Mouse (Mus musculus) midbrain, embryonic 15.5 days (tissue): ENCODE results near the gene Cnnm1. TPM values are rescaled to one million over a fixed set of nuclear protein-coding genes. Genes with fewer than 3 reads are reported as not detected.
"Not testable (repeated sequence)": the region's sequence is repeated elsewhere in the genome, so short reads cannot be mapped to it uniquely, and the experiment has no call there.

Experiments
- ATAC-seq: fragments of 200-750 bp; cut with Nextera tagmentation; replicated peaks from 2 replicates; pipeline ENCODE4 v1.8.0; 2017; ENCODE audit warnings: moderate TSS enrichment
- H3K27ac ChIP-seq: fragments of 300-500 bp; sonication (generic); 2 replicates; pipeline ENCODE4 v1.5.1; 2015; ENCODE audit warnings: mild to moderate bottlenecking, inconsistent platforms
- H3K27me3 ChIP-seq: fragments of 300-500 bp; sonication (generic); replicated peaks from 2 replicates; pipeline ENCODE4 v1.6.1; 2015; ENCODE audit warnings: inconsistent platforms
- H3K36me3 ChIP-seq: fragments of 300-500 bp; sonication (generic); replicated peaks from 2 replicates; pipeline ENCODE4 v1.6.1; 2015; ENCODE audit warnings: inconsistent platforms
- H3K4me1 ChIP-seq: fragments of 300-500 bp; sonication (generic); 2 replicates; pipeline ENCODE4 v1.6.1; 2015; ENCODE audit warnings: inconsistent platforms
- H3K4me2 ChIP-seq: fragments of 300-500 bp; sonication (generic); 2 replicates; pipeline ENCODE4 v1.6.1; 2015; ENCODE audit warnings: inconsistent platforms, mild to moderate bottlenecking, moderate library complexity
- H3K4me3 ChIP-seq: fragments of 300-500 bp; sonication (generic); 2 replicates; pipeline ENCODE4 v1.5.1; 2015; ENCODE audit warnings: mild to moderate bottlenecking, inconsistent platforms
- H3K9ac ChIP-seq: fragments of 300-500 bp; sonication (generic); 2 replicates; pipeline ENCODE4 v1.6.1; 2015; ENCODE audit warnings: mild to moderate bottlenecking, inconsistent platforms
- H3K9me3 ChIP-seq: fragments of 300-500 bp; sonication (generic); 2 replicates; pipeline ENCODE4 v1.6.1; 2016; ENCODE audit warnings: inconsistent platforms
- WGBS: fragments of 180-500 bp; shearing (Covaris S2); methylation state at CpG from one replicate; pipeline ENCODE4 v1.1.7; 2015; ENCODE audit warnings: mixed read lengths; 5-methylcytosine and 5-hydroxymethylcytosine counted together
- polyA plus RNA-seq: library from polyadenylated mRNA; unstranded; fragments of >200 nt; fragmentation: Nextera tagmentation; extraction: Ambion mirVana; gene quantifications from 2 replicates; pipeline ENCODE4 v1.2.1, GENCODE M21; 2015

The Cnnm1 gene
- polyA plus RNA-seq, 1 experiment from 2014 or later, result 3.3 TPM

- no peak overlapping the region for H3K9ac ChIP-seq
- no peak overlapping the region for H3K4me3 ChIP-seq
- 60% methylated on average over 7 of the region's 7 CpGs for WGBS
- H3K27ac ChIP-seq, result no peak overlapping the region
- ATAC-seq, result no peak
- H3K27me3 ChIP-seq, result no peaks in the 10 kb centered on the region
- H3K4me1 ChIP-seq, result no peaks in the 10 kb centered on the region
- no peaks in the 10 kb centered on the region for H3K9me3 ChIP-seq
- H3K36me3 ChIP-seq, result no peaks in the 10 kb centered on the region
- no peak overlapping the region for H3K4me2 ChIP-seq
Observed at GRCm38 (mm10) chr19:43469333-43469732, 29.1 kb downstream of the Cnnm1 start.

DNA sequence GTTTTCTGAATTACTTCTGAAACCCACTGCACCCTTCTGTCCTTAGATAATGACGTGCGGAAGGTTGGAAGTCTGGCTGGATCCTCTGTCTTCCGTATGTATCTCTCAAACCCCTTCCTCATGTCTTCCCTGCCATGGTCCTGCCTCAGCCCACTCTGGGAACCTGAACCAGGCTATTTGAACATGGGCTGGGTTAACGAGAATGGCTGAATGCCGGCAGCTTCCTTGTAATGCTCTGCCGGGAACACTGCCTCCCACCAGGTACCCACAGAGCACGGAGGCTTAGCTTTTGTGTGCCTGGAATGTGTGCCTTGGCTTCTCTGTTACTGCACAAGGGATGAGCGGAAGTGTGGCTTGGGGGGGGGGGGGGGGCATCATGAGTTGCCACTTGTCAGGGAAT lies 32.1 kb downstream of the Cnnm1 start:
- Histone ChIP-seq H3K27ac (no peak overlapping the region), H3K27me3 (no peaks in the 10 kb centered on the region), H3K9me3 (no peaks in the 10 kb centered on the region), H3K36me3 (no peaks in the 10 kb centered on the region), H3K4me2 (no peak overlapping the region), H3K4me1 (no peaks in the 10 kb centered on the region), H3K9ac (no peak overlapping the region), H3K4me3 (no peak overlapping the region)
- WGBS, result 66% methylated on average over 8 of the region's 8 CpGs
- no peak for ATAC-seq

DNA sequence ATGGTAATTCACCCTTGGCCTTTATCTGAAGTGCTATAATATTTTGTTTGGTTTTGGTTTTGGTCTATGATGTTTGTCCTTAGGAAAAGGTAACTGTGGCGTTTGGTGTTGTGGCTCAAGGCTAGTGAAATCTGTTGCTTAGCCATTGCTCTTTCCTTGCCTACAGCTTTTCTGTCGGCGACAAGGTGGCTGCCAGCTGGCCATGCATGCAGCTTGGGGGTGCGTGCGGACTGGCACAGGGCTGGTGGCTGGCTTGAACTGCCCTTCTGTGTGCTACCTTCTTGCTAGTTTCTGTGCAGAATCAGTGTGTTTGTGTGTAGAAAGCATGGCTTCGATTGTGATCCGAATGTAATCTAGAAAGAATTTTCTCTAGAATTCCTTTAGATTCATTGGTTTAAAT lies 32.5 kb downstream of the Cnnm1 start:
- Histone ChIP-seq H3K27ac (no peak overlapping the region), H3K9ac (no peak overlapping the region), H3K27me3 (no peaks in the 10 kb centered on the region), H3K9me3 (no peaks in the 10 kb centered on the region), H3K4me1 (no peaks in the 10 kb centered on the region), H3K4me3 (no peak overlapping the region), H3K36me3 (no peaks in the 10 kb centered on the region), H3K4me2 (no peak overlapping the region)
- ATAC-seq, result no peak
- WGBS, result 86% methylated on average over 7 of the region's 7 CpGs

DNA sequence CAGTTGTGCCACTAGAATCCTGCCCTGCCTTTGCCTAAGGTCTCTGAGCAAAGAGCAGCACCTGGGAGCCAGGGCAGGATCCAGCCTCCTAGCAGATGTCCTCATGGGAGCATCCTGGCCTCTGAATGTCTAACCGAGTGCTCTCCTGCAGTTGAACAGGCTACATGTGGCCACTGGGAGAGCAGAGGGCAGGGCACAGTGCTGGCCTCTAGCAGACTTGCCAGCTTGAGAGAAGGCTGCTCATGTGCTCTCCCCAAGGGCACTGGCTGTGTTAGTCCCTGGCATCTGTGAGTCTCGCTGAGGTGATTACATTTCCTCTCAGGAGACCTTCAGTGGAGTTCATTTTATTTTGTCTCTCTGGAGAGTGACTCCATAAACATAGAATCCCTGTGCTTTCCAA lies 35.4 kb downstream of the Cnnm1 start:
- H3K4me1 ChIP-seq, result no peaks in the 10 kb centered on the region
- no peak overlapping the region for H3K4me2 ChIP-seq
- WGBS, result 56% methylated on average over 2 of the region's 2 CpGs
- no peak overlapping the region for H3K9ac ChIP-seq
- ATAC-seq, result no peak
- no peak overlapping the region for H3K4me3 ChIP-seq
- no peaks in the 10 kb centered on the region for H3K27me3 ChIP-seq
- no peaks in the 10 kb centered on the region for H3K36me3 ChIP-seq
- no peaks in the 10 kb centered on the region for H3K9me3 ChIP-seq
- no peak overlapping the region for H3K27ac ChIP-seq

- ATAC-seq, result no peak
- H3K27me3 ChIP-seq, result no peaks in the 10 kb centered on the region
- H3K9ac ChIP-seq, result no peak overlapping the region
- no peaks in the 10 kb centered on the region for H3K9me3 ChIP-seq
- H3K27ac ChIP-seq, result no peak overlapping the region
- H3K36me3 ChIP-seq, result no peaks in the 10 kb centered on the region
- H3K4me1 ChIP-seq, result no peaks in the 10 kb centered on the region
- 67% methylated on average over 7 of the region's 7 CpGs for WGBS
- no peak overlapping the region for H3K4me3 ChIP-seq
- no peak overlapping the region for H3K4me2 ChIP-seq
Observed at GRCm38 (mm10) chr19:43476063-43476462, 35.8 kb downstream of the Cnnm1 start.

GRCm38 (mm10) chr19:43477436-43477835 lies 37.2 kb downstream of the Cnnm1 start:
- H3K27me3 ChIP-seq, result no peaks in the 10 kb centered on the region
- no peak overlapping the region for H3K4me3 ChIP-seq
- no peaks in the 10 kb centered on the region for H3K4me1 ChIP-seq
- no peak overlapping the region for H3K4me2 ChIP-seq
- no peak overlapping the region for H3K27ac ChIP-seq
- no peaks in the 10 kb centered on the region for H3K9me3 ChIP-seq
- ATAC-seq, result no peak
- H3K36me3 ChIP-seq, result no peaks in the 10 kb centered on the region
- no peak overlapping the region for H3K9ac ChIP-seq
- 89% methylated on average over 5 of the region's 5 CpGs for WGBS

DNA sequence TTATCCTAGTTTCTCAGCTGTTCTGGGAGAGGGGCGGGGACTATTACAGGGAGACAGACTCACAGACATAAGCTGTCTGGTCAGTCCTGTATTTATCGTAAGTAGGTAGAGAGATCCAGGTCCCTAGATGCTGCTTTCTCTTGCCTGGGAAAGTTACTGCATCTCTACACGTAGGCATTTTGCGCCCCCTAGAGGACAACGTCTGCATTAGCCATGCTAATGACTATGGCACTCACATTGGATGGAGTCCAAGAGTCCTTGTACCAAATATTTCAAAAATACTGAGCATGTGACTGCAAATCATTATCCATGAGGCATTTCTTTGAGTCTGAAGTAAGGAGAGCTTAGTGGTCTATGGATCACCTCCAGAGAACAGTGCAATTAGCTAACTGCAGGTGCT lies 38.7 kb downstream of the Cnnm1 start:
- Histone ChIP-seq H3K27ac (no peak overlapping the region), H3K36me3 (no peaks in the 10 kb centered on the region), H3K9ac (no peak overlapping the region), H3K4me1 (no peaks in the 10 kb centered on the region), H3K4me3 (no peak overlapping the region), H3K9me3 (no peaks in the 10 kb centered on the region), H3K27me3 (no peaks in the 10 kb centered on the region), H3K4me2 (no peak overlapping the region)
- 20% methylated on average over 5 of the region's 5 CpGs for WGBS
- ATAC-seq, result no peak

DNA sequence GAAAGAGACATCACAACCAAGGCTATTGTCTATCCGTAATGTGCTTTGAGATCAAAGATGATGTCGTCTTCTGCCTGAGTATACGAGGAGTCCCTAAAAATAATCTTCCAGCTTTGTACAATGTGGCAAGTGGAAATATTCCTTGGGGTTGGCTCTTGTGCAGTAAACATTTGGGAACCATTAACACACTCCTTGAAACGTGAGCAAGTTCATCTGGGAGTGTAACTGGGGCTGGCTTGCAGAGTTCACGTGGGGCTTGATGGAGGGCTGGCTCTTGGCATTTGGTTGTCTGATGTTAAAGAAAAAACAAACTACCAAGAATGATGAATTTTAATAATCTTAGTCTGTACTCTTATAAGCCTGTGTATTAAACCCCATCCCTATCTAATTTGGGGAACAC lies 39.2 kb downstream of the Cnnm1 start:
- no peak for ATAC-seq
- WGBS, result 87% methylated on average over 5 of the region's 5 CpGs
- Histone ChIP-seq H3K4me2 (no peak overlapping the region), H3K9me3 (no peaks in the 10 kb centered on the region), H3K4me3 (no peak overlapping the region), H3K9ac (no peak overlapping the region), H3K27me3 (no peaks in the 10 kb centered on the region), H3K4me1 (no peaks in the 10 kb centered on the region), H3K36me3 (no peaks in the 10 kb centered on the region), H3K27ac (no peak overlapping the region)

GRCm38 (mm10) chr19:43480512-43480911 lies 40.3 kb downstream of the Cnnm1 start:
- H3K27ac ChIP-seq, result no peak overlapping the region

GRCm38 (mm10) chr19:43487429-43487828 lies 47.2 kb downstream of the Cnnm1 start:
- Histone ChIP-seq H3K27me3 (no peaks in the 10 kb centered on the region), H3K9me3 (no peaks in the 10 kb centered on the region), H3K4me2 (no peak overlapping the region), H3K27ac (no peak overlapping the region), H3K36me3 (no peaks in the 10 kb centered on the region), H3K9ac (no peak overlapping the region), H3K4me1 (no peaks in the 10 kb centered on the region), H3K4me3 (no peak overlapping the region)
- WGBS, result 41% methylated on average over 3 of the region's 3 CpGs
- ATAC-seq, result no peak

More at GRCm38 (mm10) chr19:43480512-43480911, 40.3 kb downstream of the Cnnm1 start:
- no peaks in the 10 kb centered on the region for H3K9me3 ChIP-seq
- WGBS, result 61% methylated on average over 9 of the region's 9 CpGs
- H3K9ac ChIP-seq, result no peak overlapping the region
- no peaks in the 10 kb centered on the region for H3K4me1 ChIP-seq
- no peak overlapping the region for H3K4me2 ChIP-seq
- H3K27me3 ChIP-seq, result no peaks in the 10 kb centered on the region
- no peak overlapping the region for H3K4me3 ChIP-seq
- ATAC-seq, result no peak
- no peaks in the 10 kb centered on the region for H3K36me3 ChIP-seq

- WGBS, result 77% methylated on average over 1 of the region's 1 CpGs
- H3K27ac ChIP-seq, H3K36me3 ChIP-seq, H3K4me1 ChIP-seq, H3K9ac ChIP-seq, ATAC-seq, H3K9me3 ChIP-seq, H3K27me3 ChIP-seq, H3K4me3 ChIP-seq, H3K4me2 ChIP-seq: not testable (repeated sequence)
Observed at GRCm38 (mm10) chr19:43493316-43493715, 53.1 kb downstream of the Cnnm1 start.

GRCm38 (mm10) chr19:43493878-43494277 lies 53.6 kb downstream of the Cnnm1 start:
- H3K9ac ChIP-seq, result no peak overlapping the region

DNA sequence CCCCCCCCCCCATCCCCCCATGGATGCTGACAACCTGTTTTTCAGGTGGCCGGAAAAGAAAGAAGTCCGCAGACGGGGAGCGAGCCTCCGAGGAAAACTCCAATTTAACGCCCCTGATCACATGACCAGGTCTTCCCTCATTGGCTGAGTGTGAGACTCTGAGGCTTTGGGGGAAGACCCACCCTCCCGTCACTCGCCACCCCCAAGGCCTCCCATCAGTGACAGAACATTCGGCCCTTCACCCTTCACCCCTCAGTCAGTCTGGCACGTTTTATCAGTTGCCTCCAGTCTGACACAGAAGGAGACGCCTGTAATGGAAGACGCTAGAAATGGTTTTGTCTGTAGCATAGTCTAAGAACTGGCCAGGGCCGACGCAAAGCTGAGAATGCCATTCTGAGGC lies 54.7 kb downstream of the Cnnm1 start:
- H3K9me3 ChIP-seq, result no peaks in the 10 kb centered on the region
- peaks cover 8% of the 10 kb centered on the region; the same call in 1 of the 2 replicates for H3K4me1 ChIP-seq
- ATAC-seq, result 0 out of 2 replicates have a peak, but pooled peaks have one; percentile 21
- no peak overlapping the region for H3K27ac ChIP-seq
- 13% methylated on average over 14 of the region's 14 CpGs for WGBS
- no peaks in the 10 kb centered on the region; the same call in 1 of the 2 replicates for H3K27me3 ChIP-seq
- H3K36me3 ChIP-seq, result peaks cover 10% of the 10 kb centered on the region; the same call in 1 of the 2 replicates
- H3K4me2 ChIP-seq, result peak overlapping the region; percentile 53
- H3K4me3 ChIP-seq, result peak overlapping the region; percentile 23
- no peak overlapping the region for H3K9ac ChIP-seq

More at GRCm38 (mm10) chr19:43493878-43494277, 53.6 kb downstream of the Cnnm1 start:
- no peak; the same call in 1 of the 2 replicates for ATAC-seq
- Histone ChIP-seq H3K27ac (no peak overlapping the region), H3K9me3 (no peaks in the 10 kb centered on the region), H3K4me2 (no peak overlapping the region), H3K36me3 (no peaks in the 10 kb centered on the region), H3K4me3 (no peak overlapping the region), H3K27me3 (no peaks in the 10 kb centered on the region; the same call in 1 of the 2 replicates), H3K4me1 (peaks cover 8% of the 10 kb centered on the region; the same call in 1 of the 2 replicates)
- WGBS, result 81% methylated on average over 6 of the region's 6 CpGs
